Mouse (Mus musculus) cerebellum, adult 9-11 months (tissue): Measurements from ENCODE around the gene Rfx4.
A peak's percentile ranks its signal among the peaks of the same experiment; 100 is the strongest.

Experiments used
- DNase-seq: peaks from one replicate; pipeline ENCODE4 v3.0.0; 2022

Rfx4 gene

GRCm38 (mm10) chr10:84758483-84759431 lies 2.9 kb downstream of the Rfx4 start:
- DNase-seq: no peak

GRCm38 (mm10) chr10:84759511-84760117 lies 3.8 kb downstream of the Rfx4 start:
- no peak for DNase-seq

GRCm38 (mm10) chr10:84760118-84761111 lies 4.6 kb downstream of the Rfx4 start:
- DNase-seq: no peak

- DNase-seq: no peak
Observed at GRCm38 (mm10) chr10:84768766-84769165, 12.9 kb downstream of the Rfx4 start.

GRCm38 (mm10) chr10:84772380-84773130 lies 16.7 kb downstream of the Rfx4 start:
- peak; percentile 66 for DNase-seq

- DNase-seq: no peak
Observed at GRCm38 (mm10) chr10:84773889-84774288, 18.0 kb downstream of the Rfx4 start.

- DNase-seq: no peak
Observed at GRCm38 (mm10) chr10:84774573-84774972, 18.7 kb downstream of the Rfx4 start.

- no peak for DNase-seq
Observed at GRCm38 (mm10) chr10:84777109-84777508, 21.2 kb downstream of the Rfx4 start.

- no peak for DNase-seq
Observed at GRCm38 (mm10) chr10:84777974-84778373, 22.1 kb downstream of the Rfx4 start.

- DNase-seq: no peak
Observed at GRCm38 (mm10) chr10:84780828-84781227, 25.0 kb downstream of the Rfx4 start.

GRCm38 (mm10) chr10:84785339-84785738 lies 29.5 kb downstream of the Rfx4 start:
- DNase-seq: no peak

- DNase-seq: no peak
Observed at GRCm38 (mm10) chr10:84790323-84790722, 34.5 kb downstream of the Rfx4 start.

GRCm38 (mm10) chr10:84791181-84791580 lies 35.3 kb downstream of the Rfx4 start:
- DNase-seq: no peak

- no peak for DNase-seq
Observed at GRCm38 (mm10) chr10:84801521-84801920, 45.7 kb downstream of the Rfx4 start.

- peak; percentile 33 for DNase-seq
Observed at GRCm38 (mm10) chr10:84803216-84803844, 47.5 kb downstream of the Rfx4 start.

GRCm38 (mm10) chr10:84805576-84805975 lies 49.7 kb downstream of the Rfx4 start:
- DNase-seq: no peak

- DNase-seq: no peak
Observed at GRCm38 (mm10) chr10:84807206-84807605, 51.3 kb downstream of the Rfx4 start.

- DNase-seq: peak; percentile 16
Observed at GRCm38 (mm10) chr10:84810030-84810849, 54.4 kb downstream of the Rfx4 start.

GRCm38 (mm10) chr10:84811171-84811912 lies 55.5 kb downstream of the Rfx4 start:
- DNase-seq: no peak

- DNase-seq: peak; percentile 23
Observed at GRCm38 (mm10) chr10:84811913-84812295, 56.0 kb downstream of the Rfx4 start.
